ENCODE assay signal across 26 mouse cellular contexts in the genomic region with DNA sequence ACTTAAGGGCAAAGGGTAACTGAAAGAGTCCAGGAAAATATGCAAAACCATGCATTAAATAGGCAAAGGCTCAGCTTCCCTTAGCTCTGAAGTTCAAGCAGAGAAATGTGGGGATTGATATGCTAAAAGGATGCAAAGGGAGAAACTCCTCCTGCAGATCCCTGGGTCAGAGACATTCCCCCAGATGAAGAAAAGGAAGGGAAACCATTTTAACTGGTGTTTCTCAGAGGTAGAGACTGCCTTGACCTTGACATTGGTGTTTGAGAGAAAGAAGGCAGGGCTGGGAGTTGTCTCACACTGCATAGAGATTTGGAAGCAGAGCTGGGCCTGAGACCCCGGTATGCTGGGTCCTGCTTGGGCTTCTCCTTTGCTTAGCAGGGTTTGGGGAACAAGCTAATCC.
"Had no signal": no experiment of that assay in that cellular context is flagged by ENCODE, and none has a peak within 500 bp of the region (broad histone marks: within the 10 kb centered on the region; RNA-seq: fewer than 3 reads in every experiment).

No protein-coding gene starts in this region.

- H3K27me3 ChIP-seq: embryonic facial prominence, embryonic 12.5 days; embryonic facial prominence, embryonic 13.5 days; embryonic facial prominence, embryonic 15.5 days; forebrain, embryonic 13.5 days; forebrain, embryonic 15.5 days had no signal

- ATAC-seq: forebrain, embryonic 13.5 days; forebrain, embryonic 14.5 days; forebrain, embryonic 15.5 days; forebrain, embryonic 16.5 days; forebrain, postnatal 0 days had no signal

- H3K4me3 ChIP-seq: embryonic facial prominence, embryonic 10.5 days; embryonic facial prominence, embryonic 12.5 days; embryonic facial prominence, embryonic 13.5 days; embryonic facial prominence, embryonic 15.5 days; erythroblast, embryonic 14.5 days; forebrain, embryonic 10.5 days; forebrain, embryonic 12.5 days; forebrain, embryonic 13.5 days; forebrain, embryonic 15.5 days; gastrocnemius, adult 2 months; heart, adult 2 months had no signal

- H3K9me3 ChIP-seq: embryonic facial prominence, embryonic 10.5 days; embryonic facial prominence, embryonic 12.5 days; embryonic facial prominence, embryonic 13.5 days; embryonic facial prominence, embryonic 15.5 days; forebrain, embryonic 10.5 days; forebrain, embryonic 12.5 days; forebrain, embryonic 15.5 days had no signal

- H3K36me3 ChIP-seq: embryonic facial prominence, embryonic 10.5 days; embryonic facial prominence, embryonic 12.5 days; embryonic facial prominence, embryonic 13.5 days; embryonic facial prominence, embryonic 15.5 days; forebrain, embryonic 10.5 days; forebrain, embryonic 12.5 days; forebrain, embryonic 15.5 days had no signal

- H3K4me1 ChIP-seq: embryonic facial prominence, embryonic 10.5 days; embryonic facial prominence, embryonic 12.5 days; embryonic facial prominence, embryonic 13.5 days; embryonic facial prominence, embryonic 15.5 days; forebrain, embryonic 10.5 days; forebrain, embryonic 12.5 days had no signal

- DNase-seq: cerebellum, adult 9-11 months; cerebellum, postnatal 10 days; cerebellum, postnatal 14 days; cerebellum, postnatal 25 days; cerebellum, postnatal 36 days; embryo, embryonic 11 days; forebrain, postnatal 0 days; gastrocnemius, adult 2 months; gastrocnemius, postnatal 10 days; gastrocnemius, postnatal 14 days; gastrocnemius, postnatal 25 days; gastrocnemius, postnatal 36 days; heart, adult 11 months; heart, adult 18-20 months; heart, adult 2 months had no signal
